Mouse (Mus musculus): ENCODE measurements at regions not wholly inside any gene's neighbourhood (a gene's known extent, or its start where the extent isn't known, plus 50 kb on each side); places are given as distances from the start of the nearest gene placed in this dataset.
"Not testable (repeated sequence)": the region's sequence is repeated elsewhere in the genome, so short reads cannot be mapped to it uniquely, and the experiment has no call there.

GRCm38 (mm10) chr5:149857019-149857418 lies 161.5 kb upstream of the Rxfp2 start:
- WGBS = 56% methylated on average over 1 of the region's 1 CpGs
- ATAC-seq (ENCODE audit: low FRiP score) = no peak
- H3K9ac ChIP-seq = no peak overlapping the region

GRCm38 (mm10) chr5:149861489-149861962 lies 156.9 kb upstream of the Rxfp2 start:
- Histone ChIP-seq H3K4me2 (replicated peaks) (no peak overlapping the region), H3K36me3 (no peaks in the 10 kb centered on the region), H3K9ac (no peak overlapping the region), H3K27me3 (no peaks in the 10 kb centered on the region), H3K4me3 (no peak overlapping the region), H3K9me3 (replicated peaks) (no peaks in the 10 kb centered on the region), H3K4me1 (no peaks in the 10 kb centered on the region), H3K27ac (no peak overlapping the region)
- 46% methylated on average over 4 of the region's 4 CpGs for WGBS
- no peak; the same call in 1 of the 2 replicates for ATAC-seq (ENCODE audit: low FRiP score)

More at GRCm38 (mm10) chr5:149857019-149857418, 161.5 kb upstream of the Rxfp2 start:
- H3K9me3 ChIP-seq (replicated peaks) = no peaks in the 10 kb centered on the region
- no peak overlapping the region for H3K27ac ChIP-seq
- H3K36me3 ChIP-seq = no peaks in the 10 kb centered on the region
- H3K27me3 ChIP-seq = peaks cover 4% of the 10 kb centered on the region; the same call in 1 of the 2 replicates
- no peak overlapping the region for H3K4me3 ChIP-seq
- no peaks in the 10 kb centered on the region for H3K4me1 ChIP-seq
- H3K4me2 ChIP-seq (replicated peaks) = no peak overlapping the region

GRCm38 (mm10) chr5:149867926-149868325 lies 150.5 kb upstream of the Rxfp2 start:
- Histone ChIP-seq H3K9me3 (replicated peaks) (no peaks in the 10 kb centered on the region), H3K36me3 (no peaks in the 10 kb centered on the region), H3K27ac (no peak overlapping the region), H3K4me2 (replicated peaks) (no peak overlapping the region), H3K9ac (no peak overlapping the region), H3K4me3 (no peak overlapping the region), H3K27me3 (peaks cover 3% of the 10 kb centered on the region; the same call in 1 of the 2 replicates), H3K4me1 (peaks cover 11% of the 10 kb centered on the region; the same call in 1 of the 2 replicates)
- 79% methylated on average over 7 of the region's 7 CpGs for WGBS
- ATAC-seq (ENCODE audit: low FRiP score) = no peak

DNA sequence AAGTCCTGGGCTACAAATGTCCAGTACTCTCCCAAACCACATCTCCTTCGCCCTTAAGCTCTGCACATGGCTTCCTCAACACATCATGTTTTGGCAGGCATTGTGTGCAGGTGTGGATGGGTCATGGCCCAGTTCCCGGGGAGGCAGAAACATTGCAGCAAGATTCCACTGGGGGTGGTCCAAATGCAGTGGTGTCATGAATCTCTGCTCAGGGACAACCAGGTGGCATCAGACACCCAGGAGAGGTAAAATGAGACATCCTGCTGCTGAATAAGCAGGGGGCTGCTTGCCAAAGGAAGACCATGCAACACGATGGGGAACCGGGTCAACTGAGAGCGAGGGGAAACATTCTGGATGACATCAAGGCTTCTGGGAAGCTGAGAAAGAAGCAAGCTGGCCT lies 149.0 kb upstream of the Rxfp2 start:
- H3K4me2 ChIP-seq (replicated peaks) = no peak overlapping the region
- H3K4me3 ChIP-seq = no peak overlapping the region
- ATAC-seq (ENCODE audit: low FRiP score) = no peak
- H3K9me3 ChIP-seq (replicated peaks) = no peaks in the 10 kb centered on the region
- H3K36me3 ChIP-seq = no peaks in the 10 kb centered on the region
- 82% methylated on average over 5 of the region's 5 CpGs for WGBS
- no peak overlapping the region for H3K9ac ChIP-seq
- peaks cover 17% of the 10 kb centered on the region; the same call in 1 of the 2 replicates for H3K4me1 ChIP-seq
- peaks cover 3% of the 10 kb centered on the region; the same call in 1 of the 2 replicates for H3K27me3 ChIP-seq
- no peak overlapping the region for H3K27ac ChIP-seq

- Histone ChIP-seq H3K27ac (no peak overlapping the region), H3K4me1 (peaks cover 17% of the 10 kb centered on the region; the same call in 1 of the 2 replicates), H3K4me2 (replicated peaks) (no peak overlapping the region), H3K9me3 (replicated peaks) (no peaks in the 10 kb centered on the region), H3K4me3 (no peak overlapping the region), H3K27me3 (peaks cover 3% of the 10 kb centered on the region; the same call in 1 of the 2 replicates), H3K9ac (no peak overlapping the region), H3K36me3 (no peaks in the 10 kb centered on the region)
- no peak for ATAC-seq (ENCODE audit: low FRiP score)
- WGBS = 84% methylated on average over 2 of the region's 2 CpGs
Measured at GRCm38 (mm10) chr5:149870596-149870995, 147.9 kb upstream of the Rxfp2 start.

- Histone ChIP-seq H3K4me3 (no peak overlapping the region), H3K9ac (no peak overlapping the region), H3K4me2 (replicated peaks) (no peak overlapping the region), H3K9me3 (replicated peaks) (no peaks in the 10 kb centered on the region), H3K27me3 (peaks cover 3% of the 10 kb centered on the region; the same call in 1 of the 2 replicates), H3K36me3 (no peaks in the 10 kb centered on the region), H3K27ac (no peak overlapping the region), H3K4me1 (peaks cover 17% of the 10 kb centered on the region; the same call in 1 of the 2 replicates)
- WGBS = 11% methylated on average over 2 of the region's 2 CpGs
- no peak; the same call in 1 of the 2 replicates for ATAC-seq (ENCODE audit: low FRiP score)
Measured at GRCm38 (mm10) chr5:149871521-149871920, 147.0 kb upstream of the Rxfp2 start.

DNA sequence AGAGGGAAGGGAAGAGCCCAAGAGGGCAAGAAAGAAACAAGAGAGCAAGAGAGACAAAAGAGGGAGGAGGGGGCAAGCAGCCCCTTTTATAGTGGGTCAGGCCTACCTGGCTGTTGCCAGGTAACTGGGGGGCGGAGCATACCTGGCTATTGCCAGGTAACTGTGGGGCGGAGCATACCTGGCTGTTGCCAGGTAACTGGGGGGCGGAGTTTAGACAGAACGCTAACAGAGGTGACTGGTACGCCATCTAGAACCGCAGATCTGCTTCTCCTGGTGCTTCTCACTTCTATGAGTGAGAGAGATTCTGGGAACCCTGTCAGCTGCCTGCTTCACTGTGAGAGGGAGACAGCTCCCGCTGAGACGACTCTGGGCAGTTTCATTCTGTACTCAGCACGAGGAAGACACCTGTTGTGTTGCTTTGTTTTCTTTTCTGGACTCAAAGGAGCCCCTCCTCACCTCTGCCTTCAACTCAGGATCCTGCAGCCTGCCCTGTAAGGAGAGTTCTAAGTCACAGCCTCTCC lies 144.9 kb upstream of the Rxfp2 start:
- WGBS = 27% methylated on average over 9 of the region's 9 CpGs
- Histone ChIP-seq H3K36me3 (no peaks in the 10 kb centered on the region), H3K27me3 (peaks cover 3% of the 10 kb centered on the region; the same call in 1 of the 2 replicates), H3K4me2 (replicated peaks) (no peak overlapping the region), H3K4me3 (no peak overlapping the region), H3K4me1 (peaks cover 17% of the 10 kb centered on the region; the same call in 1 of the 2 replicates), H3K9me3 (replicated peaks) (no peaks in the 10 kb centered on the region), H3K27ac (no peak overlapping the region), H3K9ac (no peak overlapping the region)
- no peak for ATAC-seq (ENCODE audit: low FRiP score)

GRCm38 (mm10) chr5:149874342-149874741 lies 144.1 kb upstream of the Rxfp2 start:
- no peak overlapping the region for H3K4me3 ChIP-seq
- H3K4me2 ChIP-seq (replicated peaks) = no peak overlapping the region
- H3K27ac ChIP-seq = no peak overlapping the region
- no peaks in the 10 kb centered on the region; the same call in 1 of the 2 replicates for H3K27me3 ChIP-seq
- H3K9ac ChIP-seq = no peak overlapping the region
- no peaks in the 10 kb centered on the region for H3K36me3 ChIP-seq
- H3K4me1 ChIP-seq = peaks cover 17% of the 10 kb centered on the region; the same call in 1 of the 2 replicates
- 88% methylated on average over 2 of the region's 2 CpGs for WGBS
- H3K9me3 ChIP-seq (replicated peaks) = no peaks in the 10 kb centered on the region
- ATAC-seq (ENCODE audit: low FRiP score) = no peak

GRCm38 (mm10) chr5:149892453-149892852 lies 126.0 kb upstream of the Rxfp2 start:
- H3K4me1 ChIP-seq; H3K36me3 ChIP-seq; H3K27me3 ChIP-seq; H3K27ac ChIP-seq; H3K9me3 ChIP-seq (replicated peaks); H3K9ac ChIP-seq; H3K4me2 ChIP-seq (replicated peaks); H3K4me3 ChIP-seq; ATAC-seq (ENCODE audit: low FRiP score): not testable (repeated sequence)

DNA sequence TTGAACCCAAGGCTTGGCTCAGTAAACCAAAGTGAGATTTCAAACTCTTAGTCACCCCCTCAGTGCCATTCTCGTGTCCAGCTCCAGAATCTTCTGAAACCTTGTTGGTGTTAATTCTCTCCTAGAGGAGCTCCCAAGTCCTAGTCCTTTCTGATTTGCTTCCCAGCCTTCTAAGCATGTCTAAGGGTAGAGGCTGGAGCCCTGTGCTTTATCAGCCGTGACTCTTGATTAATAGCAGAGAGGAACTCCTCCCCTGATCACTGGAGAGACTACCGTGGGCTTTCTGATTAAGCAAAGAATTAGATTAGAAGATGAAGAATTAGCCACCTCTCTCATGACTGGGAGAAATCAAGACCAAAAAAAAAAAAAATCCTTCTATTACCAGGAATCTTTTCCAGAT lies 111.5 kb upstream of the Rxfp2 start:
- 64% methylated on average over 3 of the region's 3 CpGs for WGBS
- H3K4me1 ChIP-seq = no peaks in the 10 kb centered on the region
- H3K9me3 ChIP-seq (replicated peaks) = no peaks in the 10 kb centered on the region
- H3K27me3 ChIP-seq = no peaks in the 10 kb centered on the region
- no peak overlapping the region for H3K9ac ChIP-seq
- no peak overlapping the region for H3K4me2 ChIP-seq (replicated peaks)
- no peak overlapping the region for H3K4me3 ChIP-seq
- no peak for ATAC-seq (ENCODE audit: low FRiP score)
- H3K36me3 ChIP-seq = no peaks in the 10 kb centered on the region
- no peak overlapping the region for H3K27ac ChIP-seq

DNA sequence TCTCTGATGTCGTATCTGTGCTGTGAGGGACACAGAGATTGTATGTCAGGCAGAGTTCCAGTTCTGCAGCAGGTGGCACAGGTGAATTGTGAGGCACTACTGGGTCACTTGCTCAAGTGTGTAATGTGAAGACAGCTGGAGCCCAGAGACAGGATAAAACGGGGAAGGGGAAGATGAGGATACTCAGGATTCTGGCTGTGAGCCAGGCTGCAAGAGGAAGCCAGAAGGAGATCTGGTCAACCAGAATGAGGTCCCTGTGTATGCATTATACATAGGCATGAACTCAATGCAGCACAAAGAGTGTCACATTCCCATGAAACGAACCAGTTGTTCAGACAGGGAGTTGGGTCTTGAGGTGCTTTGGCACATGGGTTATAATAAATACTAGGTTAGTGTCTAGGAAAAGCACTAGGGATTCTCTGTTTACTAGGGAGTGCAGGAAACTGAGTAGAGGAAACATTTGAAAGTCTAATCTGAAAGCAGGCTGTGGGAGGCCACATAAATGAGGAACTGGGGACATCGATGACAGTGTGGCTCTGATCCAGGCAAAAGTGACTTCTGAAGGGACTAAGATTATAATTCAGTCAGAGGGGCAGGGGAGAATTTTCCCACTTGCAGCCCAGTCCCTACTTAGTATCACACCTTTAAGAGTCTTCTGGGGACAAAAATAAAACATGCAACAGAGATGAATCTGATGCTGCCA lies 109.9 kb upstream of the Rxfp2 start:
- Histone ChIP-seq H3K4me2 (replicated peaks) (no peak overlapping the region), H3K4me1 (no peaks in the 10 kb centered on the region), H3K9ac (no peak overlapping the region), H3K27me3 (no peaks in the 10 kb centered on the region), H3K36me3 (no peaks in the 10 kb centered on the region), H3K27ac (no peak overlapping the region), H3K9me3 (replicated peaks) (no peaks in the 10 kb centered on the region), H3K4me3 (no peak overlapping the region)
- ATAC-seq (ENCODE audit: low FRiP score) = no peak
- 74% methylated on average over 4 of the region's 4 CpGs for WGBS

GRCm38 (mm10) chr5:149909108-149909739 lies 109.3 kb upstream of the Rxfp2 start:
- Histone ChIP-seq H3K36me3 (no peaks in the 10 kb centered on the region), H3K27ac (no peak overlapping the region), H3K9ac (no peak overlapping the region), H3K4me1 (no peaks in the 10 kb centered on the region), H3K9me3 (replicated peaks) (no peaks in the 10 kb centered on the region), H3K4me3 (no peak overlapping the region), H3K27me3 (no peaks in the 10 kb centered on the region), H3K4me2 (replicated peaks) (no peak overlapping the region)
- 76% methylated on average over 13 of the region's 13 CpGs for WGBS
- no peak for ATAC-seq (ENCODE audit: low FRiP score)

Data from hindbrain, embryonic 12.5 days (tissue).